Mouse (Mus musculus) brain, adult 2 months (tissue): ENCODE data around the gene Pam.

ENCODE experiments used
- DNase-seq: peaks from one replicate; pipeline ENCODE4 v3.0.0; 2011; ENCODE audit warnings: low read depth, low spot score

The Pam gene

GRCm38 (mm10) chr1:97916218-97916970 lies 179.1 kb downstream of the Pam start:
- peak; percentile 23 for DNase-seq

DNA sequence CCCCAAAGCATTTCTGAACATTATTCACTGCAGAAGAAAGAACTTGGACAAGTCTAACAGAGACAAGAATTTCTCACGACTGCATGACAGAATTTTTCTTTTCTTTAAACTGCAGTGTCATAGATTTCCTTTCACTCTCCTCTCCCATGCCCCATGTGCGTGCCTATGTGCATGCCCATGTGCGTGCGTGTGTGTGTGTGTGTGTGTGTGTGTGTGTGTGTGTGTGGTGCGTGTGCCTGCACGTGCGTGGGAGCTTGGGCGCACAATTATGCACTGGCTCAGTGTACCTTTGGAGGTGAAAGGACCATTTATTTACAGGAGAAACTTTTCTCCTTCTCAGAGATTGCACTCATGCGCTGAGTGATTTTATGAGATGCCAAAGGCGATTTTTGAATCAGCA lies 179.7 kb downstream of the Pam start:
- no peak for DNase-seq

- peak; percentile 40 for DNase-seq
Observed at GRCm38 (mm10) chr1:97910874-97911273, 184.6 kb downstream of the Pam start.

DNA sequence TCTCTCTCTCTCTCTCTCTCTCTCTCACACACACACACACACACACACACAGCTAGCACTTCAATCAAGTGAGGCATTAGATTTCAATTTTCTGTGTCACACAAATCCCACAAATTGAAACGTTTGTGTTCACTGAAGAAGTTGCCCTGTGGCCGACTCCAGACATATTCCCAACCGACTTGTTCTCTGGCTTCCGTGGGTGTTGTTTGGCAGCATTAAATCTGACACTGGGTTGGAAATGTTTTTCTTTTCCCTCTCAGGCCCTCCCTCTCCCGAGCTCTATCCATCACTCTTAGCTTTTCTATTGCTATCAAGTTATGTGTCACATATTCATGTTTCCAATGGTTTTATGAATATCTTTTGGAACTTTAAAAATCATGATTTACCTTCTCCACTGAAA lies 185.9 kb downstream of the Pam start:
- no peak for DNase-seq

DNA sequence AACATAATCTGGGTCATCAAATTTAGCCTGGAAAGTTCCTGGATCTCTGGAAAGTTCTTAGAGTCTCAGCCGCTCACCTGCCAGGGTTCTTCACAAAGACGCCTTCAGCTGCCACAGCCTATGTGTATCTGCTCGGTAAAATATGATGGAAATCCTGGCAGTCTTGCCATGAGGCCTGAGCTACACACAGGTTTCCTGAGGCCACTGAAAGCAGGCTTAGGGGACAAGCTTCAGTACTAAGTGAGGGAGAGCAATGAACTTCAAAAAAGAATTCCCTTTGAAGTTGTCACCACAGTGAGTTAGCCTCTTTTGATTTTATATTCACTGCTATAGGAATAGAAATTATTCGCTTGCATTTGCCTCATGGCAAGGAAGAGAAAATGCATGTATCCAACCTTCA lies 186.7 kb downstream of the Pam start:
- DNase-seq: no peak

DNA sequence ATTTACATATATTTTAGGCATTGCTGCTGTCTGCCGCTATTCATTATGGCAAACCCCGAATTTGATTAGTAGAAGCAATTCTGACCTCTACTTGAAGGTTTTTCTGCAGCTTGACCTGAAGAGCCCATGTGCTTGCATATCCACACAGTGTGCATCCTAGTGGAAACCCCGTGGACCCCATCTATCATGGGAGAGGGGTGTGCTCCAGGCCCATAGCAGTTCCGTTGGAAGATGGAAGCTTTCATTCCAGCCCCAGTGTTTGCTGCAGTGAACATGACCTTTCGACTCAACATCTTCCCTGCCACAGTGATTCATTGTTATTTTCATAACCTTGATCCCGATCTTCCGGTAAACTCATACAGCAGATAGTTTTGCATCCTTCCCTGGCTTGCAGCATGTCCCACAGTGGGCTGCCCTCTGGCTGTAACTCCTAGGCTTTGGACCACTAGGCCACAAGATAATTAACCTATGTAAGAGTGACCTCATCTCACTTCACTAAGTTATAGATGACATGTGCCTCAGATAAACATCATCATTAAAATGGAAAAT lies 191.5 kb downstream of the Pam start:
- no peak for DNase-seq

DNA sequence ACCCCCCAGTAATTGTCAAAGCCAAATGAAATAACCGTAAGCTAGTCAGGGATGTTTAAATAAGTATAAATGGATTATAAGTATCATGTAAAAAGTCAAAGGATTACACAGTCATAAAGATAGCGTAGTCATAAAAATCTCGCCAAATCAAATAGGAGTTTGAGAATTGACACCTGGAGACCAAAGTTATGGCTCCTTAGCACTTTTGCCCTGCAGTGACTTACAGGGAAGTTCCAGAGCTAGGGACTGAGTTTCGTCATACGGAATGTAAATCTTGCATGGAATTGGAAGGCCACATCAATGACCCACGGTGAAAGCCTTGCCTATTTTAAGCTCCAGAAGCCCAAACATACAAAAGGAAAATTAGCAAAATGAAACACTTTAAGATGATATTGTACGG lies 192.6 kb downstream of the Pam start:
- no peak for DNase-seq

- no peak for DNase-seq
Observed at GRCm38 (mm10) chr1:97900559-97901153, 194.8 kb downstream of the Pam start.

- peak; percentile 64 for DNase-seq
Observed at GRCm38 (mm10) chr1:97887511-97887910, 207.9 kb downstream of the Pam start.

GRCm38 (mm10) chr1:97883498-97883897 lies 211.9 kb downstream of the Pam start:
- DNase-seq: no peak

DNA sequence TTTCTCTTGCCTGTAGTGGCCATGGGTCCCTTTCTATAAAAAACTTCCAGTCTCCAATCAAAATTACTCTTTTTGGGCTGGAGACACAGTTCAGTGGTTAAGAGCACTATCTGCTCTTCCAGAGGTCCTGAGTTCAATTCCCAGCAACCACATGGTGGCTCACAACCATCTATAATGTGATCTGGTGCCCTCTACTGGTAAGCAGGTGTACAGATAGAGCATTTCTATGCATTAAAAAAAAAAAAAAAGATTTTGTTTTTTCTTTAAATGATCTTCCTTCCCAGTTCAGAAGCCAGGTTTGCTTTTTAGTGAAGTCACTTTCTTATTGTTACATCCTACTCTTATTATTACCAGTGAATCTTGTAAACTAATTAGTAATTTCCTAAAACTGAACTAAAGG lies 218.4 kb downstream of the Pam start:
- no peak for DNase-seq

DNA sequence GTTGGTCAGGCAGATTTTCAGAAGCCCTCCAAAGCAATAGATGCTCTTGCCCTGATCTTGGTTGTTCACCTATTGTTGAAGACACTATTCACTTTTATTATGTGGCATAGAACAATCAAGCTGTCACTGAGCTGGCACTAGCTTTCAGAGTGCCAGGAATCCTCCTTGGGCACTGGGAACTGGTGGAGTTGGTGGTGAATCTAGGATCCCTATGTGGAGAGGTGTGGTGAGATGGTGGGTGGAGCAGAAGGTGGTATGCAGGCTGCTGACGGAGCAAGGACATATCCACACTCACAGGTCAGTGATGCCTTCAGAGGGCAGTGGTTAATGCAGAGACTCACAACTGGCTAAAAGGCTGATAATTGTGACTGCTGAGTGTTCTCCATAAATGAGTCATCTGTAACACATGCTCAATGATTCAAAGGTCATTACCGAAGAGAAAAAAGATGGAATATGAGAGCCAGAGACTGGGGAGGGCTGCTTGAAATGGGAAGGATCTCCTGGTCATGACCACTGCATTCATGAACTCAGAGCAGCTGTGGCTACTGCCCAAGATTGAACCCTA lies 221.9 kb downstream of the Pam start:
- no peak for DNase-seq

DNA sequence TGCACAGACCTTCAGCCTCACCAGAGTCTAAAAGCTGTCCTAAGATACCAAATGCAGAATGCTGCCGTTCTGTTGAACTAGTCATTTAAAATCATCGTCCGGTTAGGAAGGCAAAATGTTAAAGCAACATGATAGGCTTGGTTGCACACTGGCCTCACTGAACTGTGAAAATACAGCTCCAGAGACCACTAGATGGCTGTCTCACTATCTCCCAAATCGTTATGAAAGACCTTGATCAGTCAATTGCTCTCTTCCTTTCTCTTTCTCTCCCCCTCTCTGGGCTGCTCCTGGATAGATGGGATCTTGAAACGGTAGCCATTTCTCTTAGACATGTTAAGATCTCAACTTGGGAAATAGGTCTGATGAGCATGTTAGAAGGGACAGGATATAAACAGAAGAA lies 223.0 kb downstream of the Pam start:
- DNase-seq: peak; percentile 55

DNA sequence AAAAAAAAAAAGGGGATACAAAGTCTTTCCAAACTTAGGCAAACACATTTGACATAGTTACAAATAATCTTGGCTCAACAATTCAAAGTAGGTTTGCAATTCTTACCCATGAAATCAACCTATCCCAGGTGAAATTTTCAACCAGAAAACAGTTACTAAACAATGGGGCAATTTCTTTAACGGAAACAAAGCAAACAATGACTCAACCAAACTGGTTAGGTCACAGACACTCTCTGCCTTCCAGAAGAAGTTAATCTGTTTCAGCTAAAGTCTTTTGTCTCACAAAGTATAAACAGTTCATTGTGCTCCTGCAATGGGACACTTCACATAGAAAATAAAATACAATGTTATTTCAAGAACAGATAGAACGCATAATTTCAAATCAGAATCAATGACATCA lies 223.4 kb downstream of the Pam start:
- no peak for DNase-seq

DNA sequence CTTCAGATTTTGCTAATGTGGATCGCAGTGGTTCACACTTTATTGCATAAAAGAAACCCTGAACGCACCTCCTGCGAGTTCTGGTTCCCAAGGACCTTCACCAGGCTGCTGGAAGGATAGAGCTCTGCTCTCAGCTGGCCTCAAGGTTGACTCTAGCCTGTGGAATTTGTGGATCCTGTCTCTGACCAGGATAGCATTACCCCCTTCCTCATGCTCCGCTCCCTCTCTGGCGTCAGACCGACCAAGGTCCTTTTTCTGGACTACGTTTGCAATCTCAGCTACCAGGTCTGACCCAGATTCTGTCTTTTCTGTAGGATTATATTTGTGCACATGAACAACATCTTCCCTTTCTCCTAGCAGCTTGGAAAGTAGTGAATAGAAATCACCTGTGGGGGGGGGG lies 231.3 kb downstream of the Pam start:
- DNase-seq: no peak

DNA sequence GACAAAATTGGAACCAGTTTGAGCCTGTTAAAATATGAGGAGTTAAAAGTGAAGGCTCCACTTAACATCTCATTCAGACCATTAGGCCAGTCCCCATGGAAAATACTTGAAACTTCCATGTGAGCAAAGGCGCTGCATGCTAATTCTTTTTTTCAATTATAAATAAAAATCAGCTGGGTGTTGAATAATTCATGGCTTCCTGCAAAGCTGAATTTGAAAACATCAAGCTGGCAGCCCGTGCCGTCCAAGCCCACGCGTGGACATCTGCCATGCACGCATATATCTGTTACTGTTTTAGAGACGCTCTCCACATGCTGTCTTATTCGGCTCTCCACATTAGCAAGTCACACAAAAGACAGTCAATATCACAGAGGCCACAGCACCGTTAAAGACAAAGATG lies 232.3 kb downstream of the Pam start:
- DNase-seq: peak; percentile 88

DNA sequence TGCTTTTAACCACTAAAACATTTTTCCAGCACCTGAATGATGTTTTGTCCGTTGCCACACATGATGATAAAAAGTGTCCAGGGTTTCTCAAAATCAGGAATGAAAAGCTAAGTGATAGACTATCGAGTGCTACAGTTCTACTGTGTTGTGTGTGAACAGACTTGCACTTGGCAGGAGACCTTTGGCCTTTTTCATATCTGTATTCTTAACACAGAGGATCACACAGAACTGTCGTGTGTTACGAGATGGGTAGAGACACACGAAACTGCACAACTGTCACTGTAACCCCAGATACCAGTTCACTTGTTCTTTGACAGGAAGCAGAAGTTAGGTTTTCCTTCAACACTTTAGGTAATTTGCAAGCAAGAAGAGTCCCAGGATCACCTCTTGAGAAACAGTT lies 232.7 kb downstream of the Pam start:
- no peak for DNase-seq

DNA sequence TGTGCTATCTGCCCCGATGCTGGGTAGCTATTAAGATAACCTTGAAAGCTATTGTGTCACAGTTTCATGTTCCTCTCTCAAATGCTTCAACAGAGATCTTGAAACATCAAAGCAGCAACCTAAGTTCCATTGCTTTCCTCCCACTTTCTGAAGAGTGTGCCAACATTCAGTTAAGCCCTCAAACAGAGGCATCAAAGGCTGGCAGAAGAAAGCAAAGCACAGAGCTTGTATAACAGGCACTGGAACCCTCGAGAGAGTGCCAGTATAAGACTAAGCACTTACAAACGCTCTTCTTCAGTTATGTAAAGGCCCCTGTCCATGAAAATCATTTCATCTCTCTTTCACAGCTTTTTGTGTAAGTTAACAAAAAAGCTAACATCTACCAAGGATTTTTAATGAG lies 241.2 kb downstream of the Pam start:
- peak; percentile 70 for DNase-seq

DNA sequence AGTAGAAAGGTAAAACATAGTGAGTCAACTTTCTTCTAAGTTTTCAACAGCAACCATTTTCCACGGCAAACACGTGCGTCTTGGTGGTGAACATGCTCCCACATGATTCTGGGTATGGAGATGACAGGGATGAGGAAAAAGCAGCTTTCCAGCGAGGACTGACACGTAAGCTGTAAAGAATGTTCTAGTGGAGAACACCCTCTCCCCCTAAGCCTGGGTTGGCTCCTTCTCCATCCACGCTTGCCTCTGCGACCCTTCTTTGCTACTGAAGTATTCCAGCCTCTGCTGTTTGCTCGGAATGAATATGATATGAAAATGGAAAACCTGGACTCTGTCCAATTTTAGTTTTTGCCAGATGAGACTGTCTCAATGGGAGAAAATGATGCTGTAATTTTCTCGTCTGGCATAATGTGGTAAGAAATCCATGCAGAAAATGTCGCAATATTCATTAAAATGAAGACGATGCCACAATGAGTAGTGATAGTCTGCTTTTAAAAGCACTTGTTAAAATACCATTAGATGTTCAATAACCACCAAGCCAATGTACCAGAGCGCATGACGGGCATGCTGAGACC lies 243.8 kb downstream of the Pam start:
- peak; percentile 45 for DNase-seq

DNA sequence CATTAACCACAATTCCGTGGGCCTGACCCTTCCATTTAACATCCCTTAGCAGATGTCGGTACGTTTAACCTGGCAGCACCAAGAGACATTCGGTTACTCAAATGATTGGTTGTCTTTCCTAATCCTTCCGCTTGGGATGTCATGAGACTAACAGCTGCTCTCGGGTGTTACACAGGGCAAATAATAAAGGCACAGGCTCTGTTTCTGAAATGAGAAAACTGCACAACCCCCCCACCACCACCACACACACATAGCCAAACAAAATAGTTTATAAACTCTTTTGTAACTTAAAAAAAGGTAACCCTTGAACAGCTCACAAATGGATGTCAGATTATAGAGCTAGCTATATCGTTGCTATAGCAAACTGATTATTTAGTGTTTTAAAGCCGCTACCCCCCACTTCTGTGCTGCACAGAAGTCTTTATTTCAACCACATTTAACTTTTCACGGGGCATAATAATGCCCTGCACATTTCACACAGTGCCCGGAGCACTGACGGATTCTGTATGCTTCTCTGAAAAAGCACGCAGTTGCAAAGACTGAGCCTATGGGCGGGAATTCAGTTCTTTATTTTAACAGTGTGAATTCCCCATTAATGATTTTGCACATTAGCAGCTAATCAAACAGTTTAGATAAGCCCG lies 246.7 kb downstream of the Pam start:
- no peak for DNase-seq

DNA sequence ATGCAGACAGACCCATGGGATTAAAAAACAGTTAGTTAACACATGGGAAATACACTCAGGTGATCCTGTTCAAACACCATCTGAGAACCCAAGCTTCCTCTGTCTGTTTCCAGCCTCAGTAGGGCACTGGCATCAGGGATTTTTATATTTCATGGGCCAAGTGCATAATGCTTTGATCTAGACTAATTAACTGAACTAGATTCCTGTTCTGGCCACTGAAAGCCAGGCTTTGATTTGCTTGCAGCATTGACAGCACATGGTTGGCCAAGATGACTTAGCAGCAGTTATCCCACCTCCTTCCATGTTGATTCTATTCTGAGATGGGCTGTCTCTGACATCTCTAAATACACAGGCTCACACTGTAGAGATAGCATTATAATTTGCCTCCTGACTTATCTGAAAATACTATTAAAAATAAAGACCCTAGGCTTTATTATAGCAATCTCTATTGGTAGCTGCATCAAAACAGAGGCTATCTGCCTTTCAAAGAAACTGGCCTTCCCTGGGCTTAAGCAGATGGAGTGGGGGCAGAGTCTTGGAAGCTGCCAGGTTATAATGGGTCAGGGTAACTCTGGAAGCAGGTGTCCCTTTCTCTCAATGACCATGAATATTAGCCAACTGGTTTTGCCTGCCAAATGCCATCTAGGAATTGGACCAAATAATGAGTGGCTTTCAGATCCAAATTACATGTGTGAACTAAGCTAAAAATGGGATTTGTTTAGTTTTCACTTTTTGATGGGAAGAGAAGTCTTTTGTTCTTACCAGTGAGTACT lies 252.0 kb downstream of the Pam start:
- peak; percentile 74 for DNase-seq
